Mouse (Mus musculus) retina, postnatal 7 days (tissue): ENCODE data around the gene Plxnb3.

Experiments used
- DNase-seq: peaks from one replicate; pipeline ENCODE4 v3.0.0-alpha.2; 2012; ENCODE audit warnings: low read depth, low spot score

The Plxnb3 gene

DNA sequence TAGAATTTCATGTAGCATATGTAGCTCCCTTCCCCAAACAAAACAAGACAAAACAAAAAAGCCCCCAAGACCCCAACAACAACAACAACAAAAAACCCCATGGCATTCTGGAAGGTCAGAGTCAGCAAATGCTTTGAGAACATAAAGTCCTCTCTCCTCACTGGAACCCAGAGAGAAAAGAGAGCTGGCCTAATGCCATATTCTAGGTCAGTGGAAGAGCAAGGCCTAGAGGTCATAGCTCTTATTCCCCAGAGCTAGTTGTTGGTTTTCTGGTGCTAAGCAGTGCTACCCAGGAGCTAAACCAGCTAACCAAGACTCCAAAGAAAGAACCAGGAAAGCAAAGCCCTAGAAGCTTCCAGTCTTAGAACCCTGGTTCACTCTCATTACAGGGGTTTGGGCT, 28.8 kb downstream of the Plxnb3 start:
- DNase-seq: no peak

- DNase-seq: peak; percentile 91
Observed at GRCm38 (mm10) chrX:73786364-73787224, 29.7 kb downstream of the Plxnb3 start, which contains the start of the genes Idh3g and Ssr4. Idh3g (minus strand) TSS chrX:73786897. Ssr4 (plus strand) TSS chrX:73787028.

GRCm38 (mm10) chrX:73787225-73787558, 30.3 kb downstream of the Plxnb3 start:
- DNase-seq: no peak

DNA sequence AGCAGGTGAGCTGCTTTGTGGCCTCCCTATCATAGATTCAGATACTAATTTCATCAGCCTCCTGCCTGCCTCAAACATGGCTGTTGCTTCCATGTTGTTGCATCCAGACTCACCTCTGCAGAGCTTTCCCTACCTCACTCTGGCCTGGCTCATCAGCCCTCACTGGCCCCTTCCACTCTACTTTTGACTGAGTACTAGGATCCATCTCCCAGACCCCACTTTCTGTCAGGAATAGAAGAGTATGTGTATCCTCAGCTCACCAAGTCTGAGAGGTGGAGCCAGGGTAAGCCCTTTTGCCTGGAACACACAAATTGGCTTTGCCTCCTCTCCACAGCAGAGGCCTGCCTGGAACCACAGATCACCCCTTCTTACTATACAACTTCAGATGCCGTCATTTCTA, 31.6 kb downstream of the Plxnb3 start:
- DNase-seq: no peak

DNA sequence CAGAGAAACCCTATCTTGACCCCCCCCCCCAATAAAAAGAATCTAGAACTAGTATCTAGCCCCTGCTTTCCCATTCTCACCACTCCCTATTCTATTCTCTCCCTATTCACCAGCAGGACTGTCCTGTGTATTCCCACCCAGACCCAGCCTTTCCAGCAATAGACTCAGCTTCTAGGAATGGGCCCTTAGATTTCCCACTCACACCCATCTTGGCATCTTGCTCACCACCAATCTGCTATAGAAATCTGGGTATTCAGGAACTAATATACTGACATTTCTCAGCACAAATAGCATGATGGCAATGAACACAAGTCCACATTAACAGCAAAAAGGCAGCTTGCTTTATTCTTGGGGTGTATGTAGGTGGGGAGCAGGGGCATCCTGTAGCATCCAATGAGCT, 36.1 kb downstream of the Plxnb3 start:
- no peak for DNase-seq

GRCm38 (mm10) chrX:73793505-73793904, 36.6 kb downstream of the Plxnb3 start:
- DNase-seq: no peak

- no peak for DNase-seq
Observed at GRCm38 (mm10) chrX:73797511-73797910, 40.6 kb downstream of the Plxnb3 start.

GRCm38 (mm10) chrX:73798502-73798901, 41.6 kb downstream of the Plxnb3 start:
- peak; percentile 38 for DNase-seq

DNA sequence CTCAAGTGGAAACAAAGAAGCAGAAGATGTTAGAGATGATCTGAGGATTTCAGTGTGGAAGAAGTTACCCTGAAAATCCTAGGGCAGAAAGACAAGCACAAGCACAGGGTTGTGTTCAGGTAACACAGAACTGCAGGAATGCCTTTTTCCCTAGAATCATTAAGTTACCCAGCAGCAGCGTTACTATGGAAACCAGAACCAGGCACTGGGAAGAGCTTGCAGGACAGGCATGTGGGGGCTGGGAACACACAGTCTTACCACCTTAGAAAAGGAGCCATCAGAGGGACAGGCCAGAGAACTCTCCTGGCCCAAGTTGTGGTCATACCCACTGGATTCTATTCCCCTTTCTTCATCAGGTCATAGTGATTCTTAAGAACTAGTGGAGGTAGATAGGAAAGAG, 48.9 kb downstream of the Plxnb3 start:
- DNase-seq: no peak

DNA sequence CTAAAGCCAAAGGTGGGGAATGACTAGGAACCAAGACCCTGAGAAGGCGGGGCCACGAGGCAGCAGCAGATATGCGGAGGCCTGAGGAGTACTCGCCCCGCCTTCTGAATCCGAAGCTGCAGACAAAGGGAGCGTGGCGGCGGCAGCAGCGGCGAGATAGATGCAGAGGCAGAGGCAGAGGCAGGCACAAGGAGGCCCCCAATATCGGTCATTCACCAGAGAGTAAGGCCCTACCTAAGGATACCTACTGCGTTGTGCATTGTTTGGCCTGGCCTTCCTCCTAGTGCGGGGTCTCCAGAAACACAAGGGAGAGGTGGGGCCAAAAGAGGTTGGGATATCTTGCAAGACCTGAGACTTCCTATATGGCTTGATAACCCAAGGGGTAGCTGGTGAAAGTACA, 58.2 kb downstream of the Plxnb3 start:
- no peak for DNase-seq

DNA sequence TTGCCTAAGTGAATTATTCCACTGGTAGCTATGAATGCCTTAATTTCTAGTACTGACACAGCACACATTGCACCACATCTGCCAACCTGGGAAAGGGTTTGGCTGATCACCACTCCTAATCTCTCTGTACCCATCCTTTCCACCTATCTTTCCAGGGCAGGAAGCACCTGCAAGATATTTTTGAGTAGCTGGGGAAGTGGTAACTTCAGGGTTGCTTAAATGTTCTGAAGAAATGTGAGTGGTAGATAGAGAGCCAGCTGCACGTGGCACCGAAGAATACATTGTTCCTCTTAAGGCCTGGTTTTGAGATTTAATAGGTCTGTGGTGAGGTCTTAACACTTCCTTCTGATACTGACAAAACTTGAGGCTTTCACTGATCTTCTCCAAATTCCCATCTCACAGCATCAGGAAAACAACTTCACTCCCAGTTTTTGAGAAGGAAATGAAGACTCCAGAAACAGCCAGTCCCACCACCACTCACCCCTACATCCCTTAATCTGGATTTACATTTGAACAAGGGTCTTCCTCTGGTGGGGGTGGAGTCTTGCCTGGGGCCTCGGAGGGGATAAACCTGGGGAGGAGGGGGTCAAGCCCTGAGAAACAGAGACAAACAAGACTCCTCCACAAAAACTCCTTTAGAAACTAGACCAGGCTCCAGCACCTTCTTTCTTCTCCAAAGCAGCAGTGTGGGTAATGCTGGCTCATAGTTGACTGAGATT, 59.9 kb downstream of the Plxnb3 start:
- DNase-seq: no peak
